Mouse (Mus musculus) right cerebral cortex, postnatal 14 days (tissue): Measurements from ENCODE around the gene Fam171a2.

Source experiments
- DNase-seq: peaks from one replicate; pipeline ENCODE4 v3.0.0; 2022

The Fam171a2 gene

GRCm38 (mm10) chr11:102447497-102447896 lies at the start of gene Fam171a2:
TSS of gene Fam171a2 (minus strand) at chr11:102447682.
- DNase-seq: peak; percentile 86

DNA sequence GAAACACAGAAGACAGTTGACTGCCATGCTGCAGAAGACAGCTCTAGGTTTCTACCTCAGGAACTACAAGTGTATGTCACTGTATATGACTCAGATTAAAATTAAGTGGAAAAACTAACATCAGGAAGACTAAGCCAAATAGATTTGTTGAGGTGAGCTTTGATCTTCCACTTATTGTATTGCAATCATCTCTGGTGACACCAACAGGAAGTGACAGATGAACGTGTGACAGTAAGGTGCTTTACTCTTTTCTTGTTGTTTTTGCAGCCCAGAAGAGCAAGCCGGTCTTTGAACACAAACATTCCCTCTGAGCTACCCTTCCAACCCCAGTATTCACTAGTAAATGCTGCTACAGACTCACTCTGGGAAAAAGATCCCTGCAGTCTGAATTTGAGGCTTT lies 49.2 kb upstream of the Fam171a2 start:
- no peak for DNase-seq

DNA sequence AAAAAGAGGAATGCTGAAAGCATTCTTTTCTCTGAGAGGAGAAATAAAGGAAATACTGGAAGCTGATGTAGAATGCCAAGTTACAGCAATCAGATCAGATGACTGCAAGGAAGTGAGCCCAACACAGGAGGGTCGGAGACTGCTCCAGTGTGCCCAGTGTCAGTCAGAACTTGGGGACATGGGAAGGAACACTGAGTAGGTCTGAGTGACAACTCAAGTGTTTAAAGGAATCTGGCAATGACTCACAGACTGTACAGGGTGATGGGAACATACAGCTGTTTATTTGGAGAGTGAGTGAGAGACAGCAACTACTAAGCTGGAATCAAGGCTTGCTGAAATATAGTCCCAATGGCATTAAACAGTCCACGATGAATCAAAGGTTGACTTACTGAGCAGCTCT lies 48.7 kb upstream of the Fam171a2 start:
- DNase-seq: no peak

DNA sequence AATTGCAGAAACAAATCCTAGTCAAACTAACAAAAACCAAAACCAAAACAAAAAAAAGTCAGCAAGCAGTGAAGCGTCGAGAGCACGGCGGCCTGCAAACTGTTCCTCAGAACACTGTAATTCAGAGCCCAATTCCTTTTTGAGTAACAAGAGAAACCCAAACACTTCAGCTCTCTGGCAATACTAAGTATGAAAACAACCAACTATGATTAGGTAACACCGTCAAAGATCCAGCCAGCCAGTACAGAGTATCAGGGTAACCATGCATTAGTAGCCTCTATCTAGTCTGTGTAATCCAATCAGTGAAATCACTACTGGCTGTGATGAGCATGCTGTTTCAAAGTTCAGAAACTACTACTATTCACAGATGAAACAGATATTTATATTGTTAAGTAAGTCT lies 48.3 kb upstream of the Fam171a2 start:
- no peak for DNase-seq

- no peak for DNase-seq
These were observed 47.6 kb upstream of the Fam171a2 start for GRCm38 (mm10) chr11:102495114-102495513.

DNA sequence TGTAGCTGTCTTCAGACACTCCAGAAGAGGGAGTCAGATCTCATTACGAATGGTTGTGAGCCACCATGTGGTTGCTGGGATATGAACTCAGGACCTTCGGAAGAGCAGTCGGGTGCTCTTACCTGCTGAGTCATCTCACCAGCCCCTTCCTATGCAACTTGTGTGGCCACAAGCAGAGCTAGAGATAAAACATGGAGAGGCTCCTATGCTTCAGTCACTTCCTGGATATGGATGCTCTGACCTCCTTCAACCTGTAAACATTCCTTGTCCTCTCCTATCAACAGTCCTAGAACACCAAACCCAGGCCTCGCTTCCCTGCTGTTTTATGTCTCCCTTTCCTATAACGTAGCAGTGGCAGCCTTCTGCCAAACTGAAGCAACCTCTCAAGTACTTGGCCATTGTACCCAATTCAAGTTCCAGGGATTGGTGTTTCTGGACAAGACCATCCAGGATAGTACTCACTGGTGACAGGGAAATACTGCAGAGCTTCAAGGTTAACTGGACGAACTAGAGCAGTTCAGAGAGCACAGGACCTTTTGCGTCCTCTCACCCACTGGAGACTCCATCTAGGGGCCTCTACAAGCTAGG lies 46.7 kb upstream of the Fam171a2 start:
- DNase-seq: no peak

- DNase-seq: no peak
These were observed 45.8 kb upstream of the Fam171a2 start for GRCm38 (mm10) chr11:102493241-102493640.

- no peak for DNase-seq
These were observed 40.4 kb upstream of the Fam171a2 start for GRCm38 (mm10) chr11:102487901-102488300.

GRCm38 (mm10) chr11:102486733-102487386 lies 39.4 kb upstream of the Fam171a2 start:
- no peak for DNase-seq

GRCm38 (mm10) chr11:102481779-102482178 lies 34.3 kb upstream of the Fam171a2 start:
- DNase-seq: no peak

DNA sequence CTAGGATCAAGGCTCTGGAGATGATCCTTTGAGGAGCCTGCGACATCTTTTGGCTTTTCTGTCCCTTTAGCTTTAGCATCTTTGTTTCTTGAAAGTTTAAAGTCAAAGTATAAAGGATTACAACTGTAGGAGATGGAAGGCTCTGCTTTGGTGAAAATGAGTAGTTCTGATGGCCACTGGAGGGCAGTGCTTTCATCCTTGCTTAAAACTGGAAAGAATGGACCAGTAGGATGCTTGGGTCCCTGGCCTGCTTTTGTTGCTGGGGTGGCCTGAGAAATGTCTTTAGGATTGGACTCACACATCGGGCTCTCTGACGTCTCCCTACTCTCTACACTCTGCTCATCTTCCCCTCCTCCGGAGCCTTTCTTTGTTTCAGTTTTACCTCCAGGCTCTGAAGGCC lies 33.4 kb upstream of the Fam171a2 start:
- DNase-seq: no peak

DNA sequence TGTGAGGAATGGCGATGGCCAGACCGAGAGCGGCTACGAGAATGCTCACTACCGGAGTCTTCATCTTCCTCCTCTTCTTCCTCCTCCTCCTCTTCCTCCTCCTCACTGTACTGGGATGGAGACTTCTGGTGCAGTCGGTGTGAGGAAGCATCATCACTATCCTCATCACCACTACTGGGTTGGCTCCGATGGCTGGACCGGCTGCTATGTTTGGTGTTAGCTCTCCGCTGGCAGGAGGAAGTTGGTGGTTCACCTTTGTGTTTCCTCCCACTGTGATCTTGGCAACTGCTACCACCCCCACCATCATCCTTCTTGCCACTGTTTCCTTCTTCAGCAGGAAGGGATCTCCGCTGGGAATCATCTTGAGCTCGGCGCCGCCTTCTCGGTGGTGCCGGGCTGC lies 32.6 kb upstream of the Fam171a2 start:
- DNase-seq: no peak

DNA sequence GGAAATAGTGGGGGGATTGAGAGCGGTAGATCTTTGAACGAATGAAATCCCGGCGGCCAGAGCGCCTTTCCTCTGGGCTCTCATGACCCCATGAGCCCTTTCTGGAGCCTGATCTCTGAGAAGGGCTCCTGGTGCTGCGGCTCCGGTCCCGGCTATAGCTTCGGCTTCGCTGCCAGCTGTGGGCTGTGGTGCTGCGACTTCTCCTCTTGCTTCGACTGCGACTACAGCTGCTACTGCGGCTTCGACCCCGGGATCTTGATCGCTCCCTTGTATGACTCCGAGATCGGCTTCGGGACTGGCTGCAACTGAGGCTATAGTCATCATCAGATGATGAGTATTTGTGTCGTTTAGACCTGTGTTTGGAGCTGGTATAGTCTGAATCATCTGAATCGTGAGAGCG lies 32.1 kb upstream of the Fam171a2 start:
- DNase-seq: no peak

GRCm38 (mm10) chr11:102478671-102479070 lies 31.2 kb upstream of the Fam171a2 start:
- no peak for DNase-seq

DNA sequence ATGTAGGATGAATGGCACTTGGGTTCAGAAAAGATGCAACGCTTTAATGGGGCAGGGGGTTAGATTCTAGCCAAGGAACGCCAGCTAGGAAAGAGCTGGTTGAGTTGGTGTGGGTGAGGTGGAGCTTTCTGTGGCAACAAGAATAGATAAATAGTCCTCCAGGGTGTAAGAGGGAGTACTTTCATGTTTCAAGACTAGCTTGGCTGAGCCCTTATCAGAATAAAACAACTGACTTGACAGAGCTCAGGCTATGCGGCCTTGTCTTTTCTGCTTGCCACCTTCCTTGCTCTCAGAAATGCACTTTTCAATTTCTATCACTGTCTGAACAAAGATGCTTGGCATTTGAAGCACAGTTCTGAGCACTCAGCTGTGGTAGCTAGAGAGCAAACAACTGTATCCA lies 27.5 kb upstream of the Fam171a2 start:
- no peak for DNase-seq

GRCm38 (mm10) chr11:102469648-102470357 lies 22.3 kb upstream of the Fam171a2 start, which contains the start of gene Itga2b:
TSS of gene Itga2b (minus strand) at chr11:102470122.
- DNase-seq: no peak

- peak; percentile 93 for DNase-seq
These were observed 19.7 kb upstream of the Fam171a2 start for GRCm38 (mm10) chr11:102467041-102467631.

DNA sequence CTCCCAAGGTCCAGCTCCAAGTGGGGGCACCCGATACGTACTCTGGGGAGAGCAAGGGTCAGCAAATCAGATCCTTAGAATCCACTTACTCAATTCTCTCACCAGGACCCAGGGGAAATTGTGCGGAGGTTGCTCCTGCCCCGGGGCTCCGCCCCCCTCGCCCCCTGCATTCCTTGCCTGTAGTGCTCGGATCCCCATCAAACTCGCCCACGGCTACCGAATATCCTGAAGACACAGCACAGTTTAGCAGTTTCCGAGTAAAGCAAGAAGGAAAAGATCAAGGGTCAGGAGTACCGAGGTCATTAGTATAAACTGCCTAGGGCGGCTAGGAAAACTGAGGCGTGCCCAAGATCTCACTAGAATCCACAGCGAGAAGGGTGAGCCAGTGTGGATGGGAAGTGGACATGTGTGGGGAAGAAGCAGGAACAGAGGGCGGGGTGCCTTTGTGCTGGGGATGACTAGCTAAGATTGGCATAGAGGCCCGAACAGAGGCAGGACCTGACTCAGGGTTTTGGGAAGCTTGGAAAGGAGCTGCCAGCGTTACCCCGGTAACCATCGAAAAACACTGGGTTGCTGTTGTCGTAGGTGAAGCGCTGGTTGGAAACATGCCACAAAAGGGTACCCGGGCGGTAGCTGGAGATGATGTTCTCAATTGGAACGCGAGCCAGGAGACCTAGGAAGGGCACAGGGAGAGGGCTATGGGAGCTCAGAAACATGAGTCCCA lies 18.4 kb upstream of the Fam171a2 start:
- peak; percentile 61 for DNase-seq

GRCm38 (mm10) chr11:102464901-102465300 lies 17.4 kb upstream of the Fam171a2 start:
- DNase-seq: no peak

DNA sequence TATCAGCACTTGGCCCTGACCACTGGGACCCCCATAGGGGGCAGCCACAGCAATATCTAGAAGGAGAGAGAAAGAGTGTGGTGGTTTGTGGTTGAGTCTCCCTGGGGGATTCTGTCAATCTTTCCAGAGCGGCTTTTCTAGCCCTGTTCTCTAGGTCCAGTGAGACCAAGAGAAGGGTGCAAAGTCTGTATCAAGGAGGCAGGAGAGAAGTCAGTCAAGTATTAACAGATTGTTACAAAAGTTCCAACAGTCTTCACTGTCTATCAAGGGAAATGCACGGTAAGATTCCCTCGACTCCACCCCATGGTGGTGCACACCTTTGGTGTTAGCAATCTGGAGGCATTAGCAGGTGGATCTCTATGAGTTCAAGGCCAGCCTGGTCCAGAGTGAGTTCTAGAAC lies 14.3 kb upstream of the Fam171a2 start:
- DNase-seq: no peak

- DNase-seq: no peak
These were observed 13.1 kb upstream of the Fam171a2 start for GRCm38 (mm10) chr11:102460541-102460940.

DNA sequence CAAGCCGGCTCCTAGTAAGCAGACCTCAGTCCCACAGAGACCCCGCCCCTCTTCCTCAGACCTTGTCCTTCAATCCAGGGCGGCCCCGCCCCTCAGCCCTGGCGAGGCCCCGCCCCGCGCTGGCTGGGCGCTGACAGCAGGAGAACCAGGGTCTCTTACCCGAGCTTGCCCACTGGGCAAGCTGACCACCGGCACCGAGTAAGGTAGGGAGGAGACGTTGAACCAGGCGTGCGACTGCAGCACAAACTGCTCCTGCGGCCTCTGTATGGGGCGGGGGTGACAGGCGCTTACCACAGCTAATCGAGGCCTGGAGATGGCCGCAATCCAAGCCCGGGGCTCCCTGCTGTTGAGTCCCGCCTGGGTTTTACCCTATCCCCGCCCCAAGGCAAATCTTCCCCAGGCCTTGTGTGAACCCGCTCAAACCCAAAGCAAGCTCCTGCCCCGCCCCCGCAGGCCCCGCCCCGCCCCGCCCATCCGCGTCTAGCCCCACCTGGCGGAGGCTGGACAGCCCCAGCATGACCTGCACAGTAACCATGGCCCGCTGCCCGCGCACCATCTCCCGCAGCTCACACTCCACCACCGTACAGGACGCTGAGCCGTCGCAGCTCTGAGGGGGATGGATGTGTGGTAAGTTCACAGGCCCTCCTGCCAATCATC lies 8.4 kb upstream of the Fam171a2 start:
- peak; percentile 61 for DNase-seq

GRCm38 (mm10) chr11:102453131-102453530 lies 5.6 kb upstream of the Fam171a2 start:
- DNase-seq: no peak
